Mouse (Mus musculus) MEL (cell line): ENCODE data around the gene AU040320. TPM values are rescaled to one million over a fixed set of nuclear protein-coding genes. Genes with fewer than 3 reads are reported as not detected.

Source experiments
- DNase-seq: peaks from one replicate; pipeline ENCODE4 v3.0.0; 2011; ENCODE audit warnings: low read depth, low spot score
- H3K27ac ChIP-seq: 2 replicates; pipeline ENCODE4 v1.5.1; 2012; ENCODE audit warnings: low read depth, mild to moderate bottlenecking, control low read depth, low read length, moderate library complexity; ENCODE audit not compliant: control insufficient read depth
- H3K27me3 ChIP-seq, 2 experiments: fragments of 150-350 bp in 1 of 2; sonication (generic) in 1 of 2; 2 replicates each; pipeline ENCODE4 v1.6.1; 2012; ENCODE audit warnings: low read length in 2 of 2, mild to moderate bottlenecking in 2 of 2, improper control_type of control experiment in 1 of 2, moderate library complexity in 1 of 2; ENCODE audit not compliant: insufficient read depth in 2 of 2, control insufficient read depth in 1 of 2
- H3K36me3 ChIP-seq, 2 experiments: 2 replicates each; pipeline ENCODE4 v1.6.1; 2012 to 2014; ENCODE audit warnings: low read length in 2 of 2, improper control_type of control experiment in 1 of 2, inconsistent platforms in 1 of 2, mild to moderate bottlenecking in 1 of 2; ENCODE audit not compliant: insufficient read depth in 2 of 2, control insufficient read depth in 1 of 2
- H3K4me1 ChIP-seq, 2 experiments: fragments of 150-350 bp in 1 of 2; sonication (generic) in 1 of 2; 2 replicates each; pipeline ENCODE4 v1.6.1; 2012; ENCODE audit warnings: low read length in 2 of 2, improper control_type of control experiment in 1 of 2, mild to moderate bottlenecking in 1 of 2; ENCODE audit not compliant: insufficient read depth in 2 of 2, control insufficient read depth in 1 of 2
- H3K4me3 ChIP-seq, 2 experiments: fragments of 150-350 bp in 1 of 2; sonication (generic) in 1 of 2; 2 replicates each; pipeline ENCODE4 v1.5.1; 2012; ENCODE audit warnings: low read depth in 2 of 2, low read length in 2 of 2, mild to moderate bottlenecking in 2 of 2, moderate library complexity in 2 of 2, control low read depth in 1 of 2, improper control_type of control experiment in 1 of 2; ENCODE audit not compliant: control insufficient read depth in 1 of 2, insufficient read depth in 1 of 2
- H3K79me2 ChIP-seq: 2 replicates; pipeline ENCODE4 v1.6.1; 2012; ENCODE audit warnings: mild to moderate bottlenecking, low read length, moderate library complexity; ENCODE audit not compliant: control insufficient read depth, poor library complexity, insufficient read depth
- H3K9ac ChIP-seq: 2 replicates; pipeline ENCODE4 v1.6.1; 2012; ENCODE audit warnings: low read depth, mild to moderate bottlenecking, control low read depth, low read length, moderate library complexity; ENCODE audit not compliant: control insufficient read depth, poor library complexity, severe bottlenecking
- H3K9me3 ChIP-seq: fragments of 150-350 bp; sonication (generic); replicated peaks from 2 replicates; pipeline ENCODE4 v1.6.1; 2012; ENCODE audit warnings: mild to moderate bottlenecking, low read length, improper control_type of control experiment, moderate library complexity; ENCODE audit not compliant: insufficient read depth
- BHLHE40 ChIP-seq: IDR thresholded peaks from 2 replicates; pipeline ENCODE4 v1.6.1; 2012; ENCODE audit warnings: low read depth, mild to moderate bottlenecking, inconsistent platforms, low read length, improper control_type of control experiment, borderline replicate concordance
- CHD1 ChIP-seq: IDR thresholded peaks from 2 replicates; pipeline ENCODE4 v1.6.1; 2012; ENCODE audit warnings: low read depth, mild to moderate bottlenecking, inconsistent platforms, low read length, improper control_type of control experiment
- CHD2 ChIP-seq: IDR thresholded peaks from 2 replicates; pipeline ENCODE4 v1.6.1; 2011; ENCODE audit warnings: low read length, improper control_type of control experiment
- ELF1 ChIP-seq: IDR thresholded peaks from 2 replicates; pipeline ENCODE4 v1.6.1; 2014; ENCODE audit warnings: low read depth, mild to moderate bottlenecking, inconsistent platforms, low read length, improper control_type of control experiment, moderate library complexity
- GATA1 ChIP-seq: IDR thresholded peaks from 2 replicates; pipeline ENCODE4 v1.6.1; 2011; ENCODE audit warnings: low read depth, low read length, improper control_type of control experiment
- JUND ChIP-seq: IDR thresholded peaks from 2 replicates; pipeline ENCODE4 v1.6.1; 2011; ENCODE audit warnings: low read depth, mild to moderate bottlenecking, improper control_type of control experiment, low read length
- MAFK ChIP-seq: IDR thresholded peaks from 2 replicates; pipeline ENCODE4 v1.6.1; 2011; ENCODE audit warnings: low read depth, mild to moderate bottlenecking, low read length, improper control_type of control experiment, borderline replicate concordance
- MAX ChIP-seq: IDR thresholded peaks from 2 replicates; pipeline ENCODE4 v1.6.1; 2011; ENCODE audit warnings: low read length, improper control_type of control experiment
- MYC ChIP-seq: IDR thresholded peaks from 2 replicates; pipeline ENCODE4 v1.6.1; 2011; ENCODE audit warnings: low read depth, mild to moderate bottlenecking, low read length, improper control_type of control experiment, moderate library complexity
- NELFE ChIP-seq: IDR thresholded peaks from 2 replicates; pipeline ENCODE4 v1.6.1; 2011; ENCODE audit warnings: low read depth, low read length, improper control_type of control experiment
- NRF1 ChIP-seq: IDR thresholded peaks from 2 replicates; pipeline ENCODE4 v1.6.1; 2014; ENCODE audit warnings: low read depth, mild to moderate bottlenecking, inconsistent platforms, low read length, improper control_type of control experiment, moderate library complexity; ENCODE audit not compliant: poor library complexity, insufficient read depth, severe bottlenecking
- POLR2AphosphoS2 ChIP-seq: IDR thresholded peaks from 2 replicates; pipeline ENCODE4 v1.6.1; 2011; ENCODE audit warnings: low read length, improper control_type of control experiment
- RCOR1 ChIP-seq: IDR thresholded peaks from 2 replicates; pipeline ENCODE4 v1.6.1; 2012; ENCODE audit warnings: low read depth, mild to moderate bottlenecking, inconsistent platforms, low read length, improper control_type of control experiment
- USF2 ChIP-seq, 2 experiments: IDR thresholded peaks; 2 replicates each; pipeline ENCODE4 v1.6.1; 2011 to 2012; ENCODE audit warnings: improper control_type of control experiment in 2 of 2, low read length in 2 of 2, borderline replicate concordance in 1 of 2, inconsistent platforms in 1 of 2, low read depth in 1 of 2, mild to moderate bottlenecking in 1 of 2; ENCODE audit not compliant: insufficient read depth in 1 of 2
- ZC3H11A ChIP-seq: IDR thresholded peaks from 2 replicates; pipeline ENCODE4 v1.6.1; 2012; ENCODE audit warnings: low read depth, mild to moderate bottlenecking, inconsistent platforms, low read length, improper control_type of control experiment
- ZMIZ1 ChIP-seq: IDR thresholded peaks from 2 replicates; pipeline ENCODE4 v1.6.1; 2012; ENCODE audit warnings: low read depth, mild to moderate bottlenecking, inconsistent platforms, low read length, improper control_type of control experiment, moderate library complexity
- ZNF384 ChIP-seq: IDR thresholded peaks from 2 replicates; pipeline ENCODE4 v1.6.1; 2012; ENCODE audit warnings: low read depth, mild to moderate bottlenecking, inconsistent platforms, low read length, improper control_type of control experiment
- polyA plus RNA-seq, 2 experiments: library from polyadenylated mRNA; stranded (reverse) in 1 of 2; unstranded in 1 of 2; fragments of >175 nt in 1 of 2; fragments of >200 nt in 1 of 2; gene quantifications; 2 replicates each; pipeline versions ENCODE4 v1.2.1 to v1.2.4; 2012; ENCODE audit warnings: low replicate concordance in 2 of 2, low read depth in 1 of 2; ENCODE audit not compliant: insufficient read length in 2 of 2, insufficient read depth in 1 of 2, missing spikeins in 1 of 2
- total RNA-seq: library from RNA; depleted of rRNA; stranded (reverse); fragments of 300-350 nt; gene quantifications from 2 replicates; pipeline ENCODE4 v1.2.3, GENCODE M21; 2012

The AU040320 gene
- total and polyA plus RNA-seq, 3 experiments, result 10.2 to 17.1 TPM; not detected in 1

GRCm38 (mm10) chr4:126752024-126752607 is 1.2 kb upstream of the AU040320 start:
- Histone ChIP-seq H3K79me2 (peaks cover 14% of the 10 kb centered on the region), H3K27me3 (no peaks in the 10 kb centered on the region), H3K27ac (no peak overlapping the region), H3K9ac (peak overlapping the region; percentile 79), H3K4me3 (peak overlapping the region; percentile 87 to 93), H3K36me3 (peaks cover 0 to 7% of the 10 kb centered on the region in 2 experiments; a peak in 2 of 4 replicates), H3K9me3 (no peaks in the 10 kb centered on the region), H3K4me1 (peaks cover 0 to 8% of the 10 kb centered on the region in 2 experiments; a peak in 2 of 4 replicates)
- TF ChIP-seq MAX (no peak), POLR2AphosphoS2 (no peak), ZC3H11A (no peak), BHLHE40 (no peak), ZNF384 (no peak), NELFE (no peak), GATA1 (no peak), ZMIZ1 (no peak), MAFK (no peak), CHD2 (no peak), MYC (no peak), CHD1 (no peak), JUND (no peak), USF2 (IDR thresholded peaks at IDR 0.05; ENCODE audit: borderline replicate concordance in 1 of 2, insufficient read depth in 1 of 2, low read depth in 1 of 2, low read length in 2 of 2) (no peak), NRF1 (no peak)
- peak; percentile 42 for DNase-seq

GRCm38 (mm10) chr4:126752608-126753141 is 669 bp upstream of the AU040320 start:
- H3K27ac ChIP-seq, result peak overlapping the region; percentile 25; the same call in 1 of the 2 replicates
- H3K4me1 ChIP-seq, result peaks cover 0 to 6% of the 10 kb centered on the region in 2 experiments; a peak in 2 of 4 replicates
- no peaks in the 10 kb centered on the region for H3K27me3 ChIP-seq
- 0 out of 2 replicates have a peak, but pooled peaks have one; percentile 26 for TF ChIP-seq RCOR1
- TF ChIP-seq ELF1, result no peak
- H3K4me3 ChIP-seq, result peak overlapping the region; percentile 87 to 93
- no peaks in the 10 kb centered on the region for H3K9me3 ChIP-seq
- peak overlapping the region; percentile 79 for H3K9ac ChIP-seq
- H3K36me3 ChIP-seq, result peaks cover 0 to 5% of the 10 kb centered on the region in 2 experiments; a peak in 2 of 4 replicates
- DNase-seq, result no peak
- H3K79me2 ChIP-seq, result peaks cover 14% of the 10 kb centered on the region
